Mouse (Mus musculus) bone marrow macrophage, adult 2 months (primary cell): Measurements from ENCODE around the gene Cd27.
"Not testable (repeated sequence)": the region's sequence is repeated elsewhere in the genome, so short reads cannot be mapped to it uniquely, and the experiment has no call there.

Source experiments
- CTCF ChIP-seq: IDR thresholded peaks from 2 replicates; pipeline ENCODE4 v1.5.1; 2012; ENCODE audit warnings: low read depth, mild to moderate bottlenecking, low read length, moderate library complexity
- POLR2A ChIP-seq: IDR thresholded peaks from 2 replicates; pipeline ENCODE4 v1.6.1; 2012; ENCODE audit warnings: mild to moderate bottlenecking, low read depth, low read length, borderline replicate concordance

GRCm38 (mm10) chr6:125282721-125283120 lies 45.9 kb upstream of the Cd27 start:
- TF ChIP-seq POLR2A, CTCF: not testable (repeated sequence)
